Mouse (Mus musculus): ENCODE data around the gene A030003K21Rik.

A030003K21Rik gene

GRCm38 (mm10) chr1:82913025-82913424 lies 30.2 kb downstream of the A030003K21Rik start, which contains the start of gene A030005L19Rik:
TSS of gene A030005L19Rik (plus strand) at chr1:82913325.
- DNase-seq (ENCODE audit: low read depth), result no peak

GRCm38 (mm10) chr1:82905886-82906285 lies 37.3 kb downstream of the A030003K21Rik start:
- no peak for DNase-seq (ENCODE audit: low read depth)

GRCm38 (mm10) chr1:82901201-82901600 lies 42.0 kb downstream of the A030003K21Rik start:
- DNase-seq (ENCODE audit: low read depth), result no peak

GRCm38 (mm10) chr1:82900567-82900966 lies 42.6 kb downstream of the A030003K21Rik start:
- DNase-seq (ENCODE audit: low read depth), result peak; percentile 65

GRCm38 (mm10) chr1:82893269-82893668 lies 49.9 kb downstream of the A030003K21Rik start:
- no peak for DNase-seq (ENCODE audit: low read depth)

Data from induced T-regulatory cell, adult 2 months (primary cell).